Mouse (Mus musculus): Measurements from ENCODE around the gene Samd11. TPM values are rescaled to one million over a fixed set of nuclear protein-coding genes. Genes with fewer than 3 reads are reported as not detected.

Gene Samd11
- polyA plus RNA-seq, 1 experiment from 2014 or later = 1.2 TPM

DNA sequence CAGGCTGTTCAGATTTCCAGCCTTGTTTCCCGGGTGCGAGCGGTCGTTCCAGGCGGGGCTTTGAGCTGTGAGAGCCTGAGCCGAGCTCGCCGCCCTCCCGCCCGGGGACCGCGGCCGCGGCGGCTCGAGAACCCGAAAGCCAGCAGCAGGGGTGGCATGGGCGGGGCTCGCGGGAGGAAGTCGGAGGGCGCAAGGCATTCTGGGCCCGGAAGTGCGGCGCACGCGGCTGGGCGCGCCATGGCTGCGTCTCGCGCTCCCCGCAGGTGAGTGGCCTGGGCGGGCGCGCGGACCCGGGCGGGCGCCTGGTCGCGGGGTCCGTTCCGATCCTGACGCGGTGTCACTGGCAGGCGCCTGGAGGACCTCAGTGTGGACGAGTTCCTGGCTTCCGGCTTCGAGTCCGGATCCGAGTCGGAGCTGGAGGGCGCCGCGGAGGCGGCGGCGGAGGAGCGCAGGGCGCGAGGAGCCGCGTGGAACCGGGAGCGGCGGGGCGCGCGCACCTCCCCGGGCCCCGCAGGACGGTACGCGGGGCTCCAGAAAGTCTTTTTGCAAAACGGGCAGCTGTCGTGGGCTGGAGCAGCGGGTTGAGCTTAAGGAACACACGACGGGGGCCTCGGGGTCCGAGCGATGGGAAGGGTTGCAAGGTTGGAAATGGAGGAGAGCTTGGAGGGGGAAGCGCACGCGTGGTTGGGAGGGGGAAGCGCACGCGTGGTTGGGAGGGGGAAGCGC lies 19.5 kb downstream of the Samd11 start, which contains the start of gene Noc2l:
Gene Noc2l (plus strand): TSS at position 203 of the 726 bp plus-strand sequence.
- Histone ChIP-seq H3K9me3 (ENCODE audit: control insufficient read depth, low read length) (no peaks in the 10 kb centered on the region), H3K36me3 (ENCODE audit: control insufficient read depth, insufficient read depth, low read length) (peaks cover 25% of the 10 kb centered on the region)

DNA sequence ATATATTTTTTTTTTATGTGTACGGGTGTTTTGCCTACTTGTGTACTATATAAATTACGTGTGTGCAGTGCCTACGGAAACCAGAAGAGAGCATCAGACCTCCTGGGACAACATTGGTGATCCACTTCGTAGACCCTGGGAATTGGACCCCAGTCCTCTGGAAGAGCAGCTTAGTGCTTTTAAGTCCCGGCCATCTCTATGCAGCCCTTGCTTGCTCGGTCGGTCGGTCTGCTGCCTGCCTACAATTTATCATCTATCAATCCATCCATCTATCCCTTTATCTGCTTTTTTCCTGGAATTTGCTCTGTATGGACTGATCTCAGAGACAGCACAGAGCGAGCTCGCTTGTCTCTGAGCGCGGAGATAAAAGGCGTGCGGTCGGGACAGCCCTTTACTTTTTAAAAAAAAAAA lies 20.1 kb downstream of the Samd11 start:
- H3K4me2 ChIP-seq (ENCODE audit: low read depth, low read length) = peak overlapping the region; percentile 67

More for the DNA sequence above, 19.5 kb downstream of the Samd11 start, which contains the start of gene Noc2l:
- H3K4me2 ChIP-seq (ENCODE audit: low read depth, low read length) = peak within 1 kb of the TSS; percentile 78
- under 1% methylated on average over 82 of the region's 90 CpGs for WGBS
- H3K27me3 ChIP-seq (replicated peaks; ENCODE audit: control insufficient read depth, insufficient read depth, low read length) = no peaks in the 10 kb centered on the region
- H3K4me1 ChIP-seq (ENCODE audit: control insufficient read depth, insufficient read depth, low read length) = peaks cover 13% of the 10 kb centered on the region
- peak; percentile 91 for ATAC-seq
- peak within 1 kb of the TSS; percentile 85 for H3K9ac ChIP-seq (ENCODE audit: low read depth, low read length)
- peak within 1 kb of the TSS; percentile 90 for H3K4me3 ChIP-seq (ENCODE audit: low read length)
- H3K27ac ChIP-seq (ENCODE audit: low read length) = peak within 1 kb of the TSS; percentile 98

DNA sequence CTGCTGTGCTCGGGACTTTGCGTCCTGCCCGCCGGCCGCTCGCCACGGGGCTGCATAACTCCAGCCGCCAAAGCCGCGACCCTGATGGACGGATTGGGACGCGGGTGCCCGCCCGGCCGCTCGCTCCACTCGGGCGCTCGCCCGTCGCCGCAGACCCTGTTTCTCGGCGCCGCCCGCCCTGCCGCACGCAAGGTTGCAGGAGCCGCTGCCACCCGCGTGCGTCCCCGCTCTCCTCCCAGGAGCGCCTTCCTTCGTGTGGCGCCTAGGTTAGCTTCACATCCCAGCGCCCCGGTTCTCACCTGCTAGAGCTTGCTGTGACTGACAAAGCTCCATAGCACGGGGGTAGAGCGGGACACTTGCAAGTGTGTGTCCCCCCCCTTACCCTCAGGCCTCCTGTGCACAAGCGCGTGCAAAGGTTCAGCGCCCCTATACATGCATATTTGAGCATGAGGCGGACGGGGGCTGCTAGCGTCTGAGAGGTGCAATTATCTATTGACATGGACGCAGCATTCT lies 20.7 kb downstream of the Samd11 start, which contains the start of gene Plekhn1:
Gene Plekhn1 (minus strand): TSS at position 157 of the 513 bp plus-strand sequence.
- Histone ChIP-seq H3K27me3 (replicated peaks; ENCODE audit: control insufficient read depth, insufficient read depth, low read length) (no peaks in the 10 kb centered on the region), H3K9ac (ENCODE audit: low read depth, low read length) (peak within 1 kb of the TSS; percentile 85), H3K27ac (ENCODE audit: low read length) (peak within 1 kb of the TSS; percentile 98), H3K36me3 (ENCODE audit: control insufficient read depth, insufficient read depth, low read length) (peaks cover 14% of the 10 kb centered on the region), H3K4me3 (ENCODE audit: low read length) (peak within 1 kb of the TSS; percentile 90), H3K9me3 (ENCODE audit: control insufficient read depth, low read length) (no peaks in the 10 kb centered on the region), H3K4me2 (ENCODE audit: low read depth, low read length) (peak within 1 kb of the TSS; percentile 78), H3K4me1 (ENCODE audit: control insufficient read depth, insufficient read depth, low read length) (peaks cover 13% of the 10 kb centered on the region)
- 0% methylated on average over 34 of the region's 48 CpGs for WGBS
- ATAC-seq = peak; percentile 46

More for the DNA sequence above, 20.1 kb downstream of the Samd11 start:
- peaks cover 20% of the 10 kb centered on the region for H3K36me3 ChIP-seq (ENCODE audit: control insufficient read depth, insufficient read depth, low read length)
- H3K9ac ChIP-seq (ENCODE audit: low read depth, low read length) = peak overlapping the region; percentile 85
- H3K27ac ChIP-seq (ENCODE audit: low read length) = peak overlapping the region; percentile 98
- no peaks in the 10 kb centered on the region for H3K27me3 ChIP-seq (replicated peaks; ENCODE audit: control insufficient read depth, insufficient read depth, low read length)
- ATAC-seq = peak; percentile 29
- WGBS = under 1% methylated on average over 15 of the region's 15 CpGs
- no peaks in the 10 kb centered on the region for H3K9me3 ChIP-seq (ENCODE audit: control insufficient read depth, low read length)
- H3K4me1 ChIP-seq (ENCODE audit: control insufficient read depth, insufficient read depth, low read length) = peaks cover 13% of the 10 kb centered on the region
- H3K4me3 ChIP-seq (ENCODE audit: low read length) = peak overlapping the region; percentile 90

DNA sequence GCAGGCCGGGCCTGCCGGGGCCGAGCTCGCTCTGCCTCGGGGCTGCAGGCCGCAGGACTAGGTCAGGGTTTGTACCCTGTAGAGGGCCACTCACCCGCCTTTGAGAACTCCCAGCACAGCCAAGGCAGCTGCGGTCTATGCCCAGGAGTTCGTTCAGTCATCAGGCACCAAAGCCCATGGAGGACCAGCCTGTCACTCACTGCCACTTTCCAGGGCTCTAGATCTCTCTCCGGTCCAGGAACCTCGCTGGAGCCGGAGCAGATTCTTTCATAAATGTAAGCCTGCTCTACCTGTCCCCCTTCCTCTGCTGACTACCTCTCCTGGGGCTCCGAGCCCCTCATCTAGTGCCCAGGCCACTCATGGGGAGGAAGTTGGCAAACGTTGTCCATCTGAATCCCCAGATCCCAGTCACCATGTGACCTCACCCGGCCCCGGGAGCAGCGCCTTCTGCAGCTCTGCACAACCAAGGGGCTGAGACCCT lies 21.4 kb downstream of the Samd11 start:
- Histone ChIP-seq H3K4me2 (ENCODE audit: low read depth, low read length) (peak overlapping the region; percentile 78), H3K4me3 (ENCODE audit: low read length) (peak overlapping the region; percentile 74), H3K4me1 (ENCODE audit: control insufficient read depth, insufficient read depth, low read length) (peaks cover 13% of the 10 kb centered on the region), H3K9ac (ENCODE audit: low read depth, low read length) (peak overlapping the region; percentile 84), H3K9me3 (ENCODE audit: control insufficient read depth, low read length) (no peaks in the 10 kb centered on the region), H3K36me3 (ENCODE audit: control insufficient read depth, insufficient read depth, low read length) (peaks cover 9% of the 10 kb centered on the region), H3K27me3 (replicated peaks; ENCODE audit: control insufficient read depth, insufficient read depth, low read length) (no peaks in the 10 kb centered on the region), H3K27ac (ENCODE audit: low read length) (peak overlapping the region; percentile 68)
- 11% methylated on average over 17 of the region's 17 CpGs for WGBS
- ATAC-seq = no peak

DNA sequence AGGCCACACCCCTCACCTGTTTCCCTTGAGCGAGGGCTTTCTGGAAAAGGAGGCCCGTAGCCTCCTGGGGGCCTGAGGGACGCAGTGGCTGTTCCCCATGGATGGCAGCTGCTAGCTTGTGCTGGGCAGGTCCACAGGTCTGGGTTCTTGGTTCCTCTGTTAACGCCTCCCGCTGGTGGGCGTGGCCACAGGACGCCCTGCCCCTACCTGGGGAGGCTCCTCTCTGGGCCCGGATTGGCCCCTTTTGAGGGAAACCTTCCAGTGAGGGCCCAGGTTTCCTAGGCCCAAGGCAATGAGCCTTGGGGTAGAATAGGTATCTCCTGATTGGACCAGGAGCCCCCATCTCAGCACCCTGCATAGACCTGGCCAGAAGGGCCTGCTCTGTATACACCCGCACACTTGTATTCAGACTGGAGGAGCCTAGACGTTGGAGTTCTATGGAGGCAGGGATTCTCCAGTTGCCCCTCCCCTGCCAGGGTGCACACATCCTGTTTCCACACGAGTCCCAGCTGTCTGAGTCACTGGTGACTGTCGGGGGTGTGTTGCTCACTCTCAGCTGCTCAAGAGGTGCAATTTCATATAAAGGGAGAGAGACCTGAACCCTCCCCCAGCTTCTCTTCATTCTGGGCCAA lies 26.9 kb downstream of the Samd11 start:
- ATAC-seq = peak; percentile 86
- Histone ChIP-seq H3K36me3 (ENCODE audit: control insufficient read depth, insufficient read depth, low read length) (peaks cover 4% of the 10 kb centered on the region), H3K9me3 (ENCODE audit: control insufficient read depth, low read length) (no peaks in the 10 kb centered on the region), H3K27ac (ENCODE audit: low read length) (no peak overlapping the region), H3K4me2 (ENCODE audit: low read depth, low read length) (peak overlapping the region; percentile 43), H3K9ac (ENCODE audit: low read depth, low read length) (peak overlapping the region; percentile 42), H3K4me1 (ENCODE audit: control insufficient read depth, insufficient read depth, low read length) (peaks cover 18% of the 10 kb centered on the region), H3K4me3 (ENCODE audit: low read length) (peak overlapping the region; percentile 34), H3K27me3 (replicated peaks; ENCODE audit: control insufficient read depth, insufficient read depth, low read length) (no peaks in the 10 kb centered on the region)
- 23% methylated on average over 12 of the region's 12 CpGs for WGBS

DNA sequence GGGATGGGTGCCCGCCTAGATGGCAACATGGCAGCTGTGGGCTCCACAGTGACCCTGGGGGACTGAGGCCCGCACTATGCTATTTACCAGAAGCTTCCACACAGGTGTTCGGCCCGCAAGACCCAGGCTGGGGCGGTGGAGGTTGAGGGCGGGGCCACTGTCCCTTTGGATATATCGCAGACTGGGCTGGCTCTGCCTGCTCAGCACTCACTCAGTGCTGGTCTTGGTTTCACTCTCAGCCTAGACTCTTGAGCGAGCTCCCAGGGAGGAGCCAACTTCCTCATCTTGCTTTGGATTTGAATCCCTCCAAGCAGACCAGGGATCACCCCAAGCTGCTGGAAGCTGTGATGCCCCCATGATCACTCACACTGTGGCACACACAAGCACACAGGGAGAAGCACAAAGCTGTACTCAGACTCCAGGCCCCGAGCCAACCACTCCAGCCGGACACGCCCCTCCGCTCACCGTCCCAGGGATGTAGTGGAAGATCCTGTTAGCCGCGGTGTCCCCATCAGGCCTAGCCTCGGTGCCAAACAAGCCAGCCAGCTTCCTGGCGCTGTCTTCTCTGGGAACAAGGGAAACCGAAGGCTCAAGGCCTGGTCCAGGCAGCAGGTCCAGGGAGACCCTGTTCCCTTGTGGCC lies 27.6 kb downstream of the Samd11 start:
- H3K9ac ChIP-seq (ENCODE audit: low read depth, low read length) = peak overlapping the region; percentile 42
- H3K27me3 ChIP-seq (replicated peaks; ENCODE audit: control insufficient read depth, insufficient read depth, low read length) = no peaks in the 10 kb centered on the region
- H3K27ac ChIP-seq (ENCODE audit: low read length) = no peak overlapping the region
- 31% methylated on average over 18 of the region's 18 CpGs for WGBS
- H3K36me3 ChIP-seq (ENCODE audit: control insufficient read depth, insufficient read depth, low read length) = peaks cover 4% of the 10 kb centered on the region
- peak; percentile 62 for ATAC-seq
- H3K4me3 ChIP-seq (ENCODE audit: low read length) = peak overlapping the region; percentile 34
- H3K4me2 ChIP-seq (ENCODE audit: low read depth, low read length) = peak overlapping the region; percentile 43
- H3K9me3 ChIP-seq (ENCODE audit: control insufficient read depth, low read length) = no peaks in the 10 kb centered on the region
- H3K4me1 ChIP-seq (ENCODE audit: control insufficient read depth, insufficient read depth, low read length) = peaks cover 17% of the 10 kb centered on the region

DNA sequence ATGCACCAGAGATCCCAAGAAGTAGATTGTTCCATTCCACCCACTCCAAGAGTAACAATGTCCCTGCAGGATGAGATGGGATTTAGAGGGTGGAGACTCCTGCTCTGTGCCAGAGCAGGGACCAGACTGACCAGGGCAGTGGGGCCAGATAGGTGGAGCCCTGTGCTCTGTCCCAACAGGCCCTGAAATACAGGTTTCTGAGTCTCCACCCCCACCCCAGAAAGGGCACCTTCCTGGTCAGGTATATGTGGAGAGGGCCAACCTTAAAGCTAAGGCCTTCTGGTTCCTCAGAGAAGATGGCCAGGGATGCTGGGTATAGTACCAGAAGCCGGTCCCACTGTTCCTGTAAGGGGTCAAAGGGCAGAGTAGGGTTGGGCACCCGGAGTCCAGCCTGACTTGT lies 31.2 kb downstream of the Samd11 start:
- Histone ChIP-seq H3K4me1 (ENCODE audit: control insufficient read depth, insufficient read depth, low read length) (peaks cover 17% of the 10 kb centered on the region), H3K9ac (ENCODE audit: low read depth, low read length) (no peak overlapping the region), H3K4me3 (ENCODE audit: low read length) (no peak overlapping the region), H3K4me2 (ENCODE audit: low read depth, low read length) (no peak overlapping the region), H3K36me3 (ENCODE audit: control insufficient read depth, insufficient read depth, low read length) (no peaks in the 10 kb centered on the region), H3K27me3 (replicated peaks; ENCODE audit: control insufficient read depth, insufficient read depth, low read length) (no peaks in the 10 kb centered on the region), H3K27ac (ENCODE audit: low read length) (no peak overlapping the region), H3K9me3 (ENCODE audit: control insufficient read depth, low read length) (no peaks in the 10 kb centered on the region)
- WGBS = 73% methylated on average over 2 of the region's 2 CpGs
- ATAC-seq = no peak

DNA sequence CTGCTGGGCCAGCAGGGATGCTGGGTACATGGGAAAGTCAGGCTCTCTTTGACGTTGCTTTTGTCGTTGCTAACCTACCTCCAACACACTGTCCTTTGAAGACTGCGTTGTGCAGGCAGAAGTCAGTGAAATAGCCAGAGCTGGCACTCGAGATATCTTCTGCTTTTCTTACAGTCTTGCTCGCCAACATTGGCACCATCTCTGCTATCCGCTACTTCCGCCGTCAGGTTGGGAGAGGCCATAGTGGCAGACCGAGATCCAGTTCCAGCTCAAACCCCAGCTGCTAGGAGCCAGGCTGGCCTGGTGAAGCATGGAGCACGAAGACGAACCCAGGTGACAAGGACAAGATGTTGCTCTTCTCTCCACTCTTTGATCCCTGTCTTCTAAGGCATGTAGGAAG lies 35.5 kb downstream of the Samd11 start:
- Histone ChIP-seq H3K27ac (ENCODE audit: low read length) (no peak overlapping the region), H3K27me3 (replicated peaks; ENCODE audit: control insufficient read depth, insufficient read depth, low read length) (no peaks in the 10 kb centered on the region; the same call in 1 of the 2 replicates), H3K4me2 (ENCODE audit: low read depth, low read length) (no peak overlapping the region), H3K9me3 (ENCODE audit: control insufficient read depth, low read length) (no peaks in the 10 kb centered on the region), H3K4me1 (ENCODE audit: control insufficient read depth, insufficient read depth, low read length) (no peaks in the 10 kb centered on the region), H3K9ac (ENCODE audit: low read depth, low read length) (no peak overlapping the region), H3K36me3 (ENCODE audit: control insufficient read depth, insufficient read depth, low read length) (no peaks in the 10 kb centered on the region), H3K4me3 (ENCODE audit: low read length) (no peak overlapping the region)
- WGBS = 89% methylated on average over 11 of the region's 11 CpGs
- no peak for ATAC-seq

DNA sequence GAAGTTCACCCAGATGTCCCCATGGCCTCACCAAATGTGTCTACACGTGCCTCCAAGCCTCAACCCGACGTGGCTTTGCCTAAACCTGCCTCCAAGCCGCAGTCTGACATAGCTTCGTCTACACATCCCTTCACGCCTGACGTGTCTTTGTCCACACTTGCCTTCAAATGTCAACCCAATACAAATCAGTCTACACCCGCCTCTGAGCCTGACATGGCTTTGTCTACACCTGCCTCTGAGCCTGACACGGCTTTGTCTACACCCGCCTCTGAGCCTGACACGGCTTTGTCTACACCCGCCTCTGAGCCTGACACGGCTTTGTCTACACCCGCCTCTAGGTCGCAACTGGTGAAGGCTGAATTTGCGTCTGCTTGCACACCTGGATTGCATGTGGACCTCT lies 37.6 kb downstream of the Samd11 start:
- no peak overlapping the region for H3K9ac ChIP-seq (ENCODE audit: low read depth, low read length)
- no peaks in the 10 kb centered on the region; the same call in 1 of the 2 replicates for H3K27me3 ChIP-seq (replicated peaks; ENCODE audit: control insufficient read depth, insufficient read depth, low read length)
- no peaks in the 10 kb centered on the region for H3K36me3 ChIP-seq (ENCODE audit: control insufficient read depth, insufficient read depth, low read length)
- no peaks in the 10 kb centered on the region for H3K9me3 ChIP-seq (ENCODE audit: control insufficient read depth, low read length)
- no peak for ATAC-seq
- no peaks in the 10 kb centered on the region for H3K4me1 ChIP-seq (ENCODE audit: control insufficient read depth, insufficient read depth, low read length)
- H3K4me2 ChIP-seq (ENCODE audit: low read depth, low read length) = no peak overlapping the region
- H3K27ac ChIP-seq (ENCODE audit: low read length) = no peak overlapping the region
- 79% methylated on average over 16 of the region's 16 CpGs for WGBS
- H3K4me3 ChIP-seq (ENCODE audit: low read length) = no peak overlapping the region
